Mouse (Mus musculus) CD4-positive, CD25-positive, alpha-beta regulatory T cell, adult 4 months (primary cell): ENCODE data around the gene Ugt1a7c. TPM values are rescaled to one million over a fixed set of nuclear protein-coding genes. Genes with fewer than 3 reads are reported as not detected.

Experiments
- ATAC-seq: one replicate; pipeline ENCODE4 v1.8.0; 2017
- polyA plus RNA-seq, 2 experiments: library from polyadenylated mRNA; unstranded; fragments of 100-300 nt; shearing (Covaris generic); gene quantifications; one replicate each; pipeline ENCODE4 v1.2.1; 2017

Gene Ugt1a7c
- polyA plus RNA-seq, 2 experiments from 2014 or later: 0.56 to 1.2 TPM

DNA sequence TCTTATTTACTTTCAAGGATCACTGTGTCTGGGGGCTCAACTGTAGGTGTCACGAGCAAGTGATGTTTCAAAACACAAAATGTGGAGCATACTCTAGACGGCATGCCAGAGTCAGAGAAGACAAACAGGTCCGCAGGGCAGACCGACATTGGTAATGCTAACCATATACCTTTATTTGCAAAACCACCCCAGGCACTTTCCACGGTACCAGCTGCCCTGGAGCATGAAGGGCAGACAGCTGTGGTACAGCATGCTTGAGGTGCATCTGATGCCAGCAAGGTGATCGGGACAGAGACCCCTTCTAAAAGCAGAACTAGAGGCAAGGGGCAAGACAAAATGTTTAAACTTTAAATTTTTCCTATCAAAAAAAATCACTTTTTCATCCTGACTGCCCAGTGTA lies 168.1 kb downstream of the Ugt1a7c start:
- no peak for ATAC-seq

DNA sequence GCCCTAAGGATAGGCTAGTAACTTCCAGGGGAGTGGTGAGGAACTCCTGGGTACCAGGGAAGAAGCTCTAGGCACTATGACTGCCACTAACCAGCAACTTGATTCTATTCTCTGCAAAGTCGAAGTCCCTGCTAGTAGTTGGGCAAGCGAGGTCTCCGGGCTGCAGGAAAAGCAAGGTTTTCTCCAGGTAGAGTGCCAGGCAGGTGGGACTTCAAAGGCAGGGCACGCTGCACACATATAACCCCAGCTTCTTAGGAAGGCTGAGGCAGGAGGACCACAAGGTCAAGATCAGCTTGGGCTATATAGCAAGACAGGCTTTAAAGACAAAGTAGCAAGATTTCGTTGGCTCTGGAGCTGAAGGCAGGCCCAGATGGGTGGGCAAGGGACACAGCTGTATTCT lies 168.9 kb downstream of the Ugt1a7c start:
- ATAC-seq: no peak

DNA sequence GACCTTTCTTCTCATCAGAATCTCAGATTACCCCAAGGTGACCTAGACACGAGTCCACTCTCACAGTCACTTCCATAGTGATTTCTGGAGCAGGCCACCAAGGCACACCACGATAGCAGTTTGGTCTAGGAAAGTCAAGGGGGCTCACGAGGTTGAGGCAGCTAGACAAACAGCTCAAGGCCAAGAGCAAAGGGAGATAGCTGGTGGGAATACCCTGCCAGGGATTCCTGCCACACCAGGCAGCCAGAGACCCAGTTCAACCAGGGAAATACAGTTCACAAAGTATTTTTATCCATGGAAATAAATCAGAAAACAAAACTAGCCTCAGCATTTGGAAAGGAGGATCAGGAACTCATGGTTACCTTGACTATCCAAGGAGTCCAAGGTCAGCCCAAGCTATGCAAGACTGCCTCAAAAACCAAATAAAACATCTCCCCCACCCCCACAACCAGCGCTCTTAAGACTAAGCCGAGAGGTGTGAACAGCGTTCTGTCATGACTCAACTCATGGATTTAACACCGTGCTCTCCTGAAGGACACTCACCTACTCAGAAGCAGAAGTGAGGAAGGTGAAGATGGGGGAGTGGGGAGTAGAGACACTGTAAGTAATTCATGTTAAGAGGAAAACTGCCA lies 169.5 kb downstream of the Ugt1a7c start:
- no peak for ATAC-seq

DNA sequence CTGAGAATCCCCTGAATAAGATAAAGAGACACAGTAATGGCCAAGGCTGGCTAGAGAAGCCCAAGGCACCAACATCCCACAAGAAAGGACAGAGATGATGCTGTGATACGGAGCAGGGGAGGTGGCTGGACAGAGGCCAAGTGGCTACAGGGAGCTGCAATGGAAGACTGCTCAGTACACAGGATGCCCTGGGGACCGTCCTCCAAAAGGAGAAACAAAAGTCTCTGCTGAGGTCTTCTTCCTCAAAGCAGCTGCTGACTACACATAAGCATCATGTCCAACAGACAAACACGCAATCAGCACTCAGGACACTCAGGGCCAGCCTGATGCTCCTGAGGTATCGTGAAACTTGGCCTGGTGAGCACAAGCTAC lies 170.0 kb downstream of the Ugt1a7c start:
- ATAC-seq: no peak

DNA sequence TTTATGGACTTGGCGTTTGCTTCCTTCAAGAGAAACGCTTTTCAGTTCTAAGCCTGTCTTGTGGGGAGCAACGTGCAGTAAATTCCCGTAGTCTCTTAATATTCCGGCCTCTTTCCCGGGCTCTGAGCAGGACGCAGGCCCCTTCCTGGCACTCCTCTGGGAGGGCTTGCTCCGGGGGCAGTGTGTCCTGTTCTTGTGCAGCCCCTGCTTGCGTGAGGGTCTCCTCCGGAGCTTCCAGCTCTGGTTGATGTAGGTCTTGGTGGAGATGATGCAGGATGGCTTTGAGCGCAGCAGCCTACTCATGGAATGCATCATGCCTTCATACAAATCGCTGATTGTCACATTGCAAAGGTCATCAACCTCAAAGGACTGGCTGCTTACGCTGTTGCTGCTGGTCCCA lies 171.3 kb downstream of the Ugt1a7c start:
- no peak for ATAC-seq

DNA sequence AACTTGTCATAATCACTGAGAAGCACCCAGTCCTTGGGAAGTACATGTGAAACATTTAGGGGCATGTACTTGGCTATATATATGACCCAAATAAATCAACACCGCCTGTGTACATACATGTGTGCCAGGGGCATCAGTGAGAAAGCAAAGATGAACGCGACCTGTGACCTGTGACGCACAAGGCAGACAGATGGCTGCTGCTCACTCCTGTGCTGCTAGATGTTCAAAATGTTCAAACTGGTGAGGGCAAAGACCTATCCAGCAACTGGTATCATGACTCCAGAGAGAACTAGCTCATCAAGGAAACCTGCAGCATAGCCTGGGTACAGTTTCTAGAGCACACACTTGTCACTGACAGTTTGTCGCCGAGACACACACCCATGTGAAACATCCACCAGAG lies 172.6 kb downstream of the Ugt1a7c start:
- ATAC-seq: no peak

DNA sequence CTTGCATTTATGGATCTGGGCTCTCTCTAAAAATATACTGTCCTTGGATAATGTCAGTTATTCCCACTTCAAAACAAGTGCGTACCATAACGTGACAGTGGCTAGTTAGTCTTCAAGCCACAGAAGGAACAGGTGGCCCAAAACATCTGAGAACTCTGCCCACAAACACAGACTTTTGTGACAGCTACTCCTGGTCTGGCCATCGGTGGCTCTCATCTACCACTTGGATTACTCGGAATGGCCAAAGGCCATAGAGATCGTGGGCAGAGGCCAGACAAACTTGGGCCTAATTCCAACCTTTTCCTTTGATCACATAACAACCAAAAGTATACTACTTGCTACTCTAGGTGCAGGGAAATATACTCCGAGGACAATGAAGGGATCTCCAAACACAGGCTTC lies 173.2 kb downstream of the Ugt1a7c start:
- no peak for ATAC-seq

Other genes with a start within 250 kb of the Ugt1a7c start
- gene Dgkd, start 241.8 kb upstream of the Ugt1a7c start, polyA plus RNA-seq: 10 to 100 TPM; 38.7 to 57.0 TPM
- gene Usp40, start 86.5 kb upstream of the Ugt1a7c start, polyA plus RNA-seq: 10 to 100 TPM; 24.5 to 28.5 TPM
- gene Ugt1a10, start 39.7 kb upstream of the Ugt1a7c start, polyA plus RNA-seq: not detected
- gene Ugt1a9, start 24.3 kb upstream of the Ugt1a7c start, polyA plus RNA-seq: not detected
- gene Ugt1a8, start 7.2 kb upstream of the Ugt1a7c start, polyA plus RNA-seq: not detected
- not detected for gene Ugt1a6b, start 8.2 kb downstream of the Ugt1a7c start, polyA plus RNA-seq
- under 1 TPM; 0.13 to 0.75 TPM for gene Ugt1a6a, start 39.7 kb downstream of the Ugt1a7c start, polyA plus RNA-seq
- not detected for gene Ugt1a5, start 71.0 kb downstream of the Ugt1a7c start, polyA plus RNA-seq
- gene Ugt1a2, start 105.5 kb downstream of the Ugt1a7c start, polyA plus RNA-seq: not detected
- gene Dnajb3, start 110.7 kb downstream of the Ugt1a7c start, polyA plus RNA-seq: under 1 TPM; 0.63 to 0.73 TPM
- not detected for gene Ugt1a1, start 116.9 kb downstream of the Ugt1a7c start, polyA plus RNA-seq
- 1 to 10 TPM; 1.4 to 1.6 TPM for gene Mroh2a, start 131.9 kb downstream of the Ugt1a7c start, polyA plus RNA-seq
- gene Hjurp, start 182.6 kb downstream of the Ugt1a7c start, polyA plus RNA-seq: 10 to 100 TPM; 56.6 to 72.9 TPM
- gene Trpm8, start 182.6 kb downstream of the Ugt1a7c start, polyA plus RNA-seq: not detected